Mouse (Mus musculus) spleen, postnatal 36 days (tissue): ENCODE data around the gene Dact2.

Experiments
- DNase-seq, 2 experiments: peaks; one replicate each; pipeline ENCODE4 v3.0.0; 2022; ENCODE audit warnings: low spot score in 2 of 2, mixed read lengths in 1 of 2

The Dact2 gene

GRCm38 (mm10) chr17:14204061-14204460, at the start of gene Dact2:
TSS of gene Dact2 (minus strand) at chr17:14204304.
- DNase-seq: no peak

GRCm38 (mm10) chr17:14252456-14252855, 48.4 kb upstream of the Dact2 start:
- no peak for DNase-seq

- no peak for DNase-seq
These were observed 46.3 kb upstream of the Dact2 start for GRCm38 (mm10) chr17:14250401-14250800.

GRCm38 (mm10) chr17:14249595-14249994, 45.5 kb upstream of the Dact2 start:
- DNase-seq: no peak

- DNase-seq: no peak
These were observed 43.8 kb upstream of the Dact2 start for GRCm38 (mm10) chr17:14247931-14248330.

GRCm38 (mm10) chr17:14246266-14246665, 42.2 kb upstream of the Dact2 start:
- DNase-seq: no peak

- no peak for DNase-seq
These were observed 40.3 kb upstream of the Dact2 start for GRCm38 (mm10) chr17:14244195-14244965.

- DNase-seq: no peak
These were observed 38.5 kb upstream of the Dact2 start for GRCm38 (mm10) chr17:14242634-14243033.

- no peak for DNase-seq
These were observed 35.9 kb upstream of the Dact2 start for GRCm38 (mm10) chr17:14239960-14240359.

- no peak for DNase-seq
These were observed 33.0 kb upstream of the Dact2 start for GRCm38 (mm10) chr17:14237134-14237533.

- DNase-seq: no peak
These were observed 30.8 kb upstream of the Dact2 start for GRCm38 (mm10) chr17:14234774-14235389.

GRCm38 (mm10) chr17:14233658-14234057, 29.6 kb upstream of the Dact2 start:
- no peak for DNase-seq

- DNase-seq: peak in 1 of 2 experiments; percentile 7
These were observed 28.5 kb upstream of the Dact2 start for GRCm38 (mm10) chr17:14232629-14233028.

GRCm38 (mm10) chr17:14230698-14231430, 26.8 kb upstream of the Dact2 start:
- DNase-seq: no peak

- no peak for DNase-seq
These were observed 24.3 kb upstream of the Dact2 start for GRCm38 (mm10) chr17:14228381-14228780.

- no peak for DNase-seq
These were observed 23.5 kb upstream of the Dact2 start for GRCm38 (mm10) chr17:14227601-14228000.

- no peak for DNase-seq
These were observed 22.7 kb upstream of the Dact2 start for GRCm38 (mm10) chr17:14226778-14227177.

GRCm38 (mm10) chr17:14225982-14226652, 22.0 kb upstream of the Dact2 start:
- no peak for DNase-seq

- DNase-seq: no peak
These were observed 17.9 kb upstream of the Dact2 start for GRCm38 (mm10) chr17:14221893-14222615.

GRCm38 (mm10) chr17:14220606-14221202, 16.6 kb upstream of the Dact2 start:
- DNase-seq: no peak

- DNase-seq: no peak
These were observed 9.9 kb upstream of the Dact2 start for GRCm38 (mm10) chr17:14213976-14214529.
